Mouse (Mus musculus) forebrain, embryonic 15.5 days (tissue): ENCODE data around the gene Sarm1. TPM values are rescaled to one million over a fixed set of nuclear protein-coding genes. Genes with fewer than 3 reads are reported as not detected.
A peak's percentile ranks its signal among the peaks of the same experiment; 100 is the strongest.

Source experiments
- ATAC-seq: fragments of 200-750 bp; cut with Nextera tagmentation; replicated peaks from 2 replicates; pipeline ENCODE4 v1.8.0; 2017; ENCODE audit warnings: mild to moderate bottlenecking, moderate TSS enrichment, moderate library complexity
- H3K27ac ChIP-seq: fragments of 300-500 bp; sonication (generic); replicated peaks from 2 replicates; pipeline ENCODE4 v1.5.1; 2015; ENCODE audit warnings: mild to moderate bottlenecking, inconsistent platforms
- H3K27me3 ChIP-seq: fragments of 300-500 bp; sonication (generic); 2 replicates; pipeline ENCODE4 v1.6.1; 2015; ENCODE audit warnings: inconsistent platforms
- H3K36me3 ChIP-seq: fragments of 300-500 bp; sonication (generic); 2 replicates; pipeline ENCODE4 v1.6.1; 2015; ENCODE audit warnings: mild to moderate bottlenecking, inconsistent platforms
- H3K4me1 ChIP-seq: fragments of 300-500 bp; sonication (generic); 2 replicates; pipeline ENCODE4 v1.6.1; 2015; ENCODE audit warnings: inconsistent platforms
- H3K4me2 ChIP-seq: fragments of 300-500 bp; sonication (generic); replicated peaks from 2 replicates; pipeline ENCODE4 v1.6.1; 2015; ENCODE audit warnings: mild to moderate bottlenecking, inconsistent platforms
- H3K4me3 ChIP-seq: fragments of 300-500 bp; sonication (generic); 2 replicates; pipeline ENCODE4 v1.5.1; 2015; ENCODE audit warnings: mild to moderate bottlenecking, inconsistent platforms
- H3K9ac ChIP-seq: fragments of 300-500 bp; sonication (generic); replicated peaks from 2 replicates; pipeline ENCODE4 v1.6.1; 2015; ENCODE audit warnings: mild to moderate bottlenecking, inconsistent platforms
- H3K9me3 ChIP-seq: fragments of 300-500 bp; sonication (generic); 2 replicates; pipeline ENCODE4 v1.6.1; 2016; ENCODE audit warnings: inconsistent platforms
- WGBS: fragments of 180-500 bp; shearing (Covaris S2); methylation state at CpG from one replicate; pipeline ENCODE4 v1.1.7; 2015; ENCODE audit warnings: mixed read lengths; 5-methylcytosine and 5-hydroxymethylcytosine counted together
- polyA plus RNA-seq: library from polyadenylated mRNA; unstranded; fragments of >200 nt; fragmentation: Nextera tagmentation; extraction: Ambion mirVana; gene quantifications from 2 replicates; pipeline ENCODE4 v1.2.1, GENCODE M21; 2015

Sarm1 gene
- polyA plus RNA-seq, 1 experiment from 2014 or later: 48.3 TPM

- H3K36me3 ChIP-seq: peaks cover 5% of the 10 kb centered on the region; the same call in 1 of the 2 replicates
- peaks cover 4% of the 10 kb centered on the region for H3K4me1 ChIP-seq
- no peak overlapping the region for H3K4me2 ChIP-seq
- no peak overlapping the region for H3K27ac ChIP-seq
- ATAC-seq: no peak
- WGBS: 92% methylated on average over 10 of the region's 10 CpGs
- no peak overlapping the region for H3K4me3 ChIP-seq
- H3K9me3 ChIP-seq: no peaks in the 10 kb centered on the region
- H3K27me3 ChIP-seq: no peaks in the 10 kb centered on the region
- H3K9ac ChIP-seq: no peak overlapping the region
Observed at GRCm38 (mm10) chr11:78471326-78472103, 26.0 kb downstream of the Sarm1 start.

- no peak overlapping the region for H3K9ac ChIP-seq
- WGBS: 73% methylated on average over 3 of the region's 3 CpGs
- H3K9me3 ChIP-seq: no peaks in the 10 kb centered on the region
- H3K4me1 ChIP-seq: peaks cover 17% of the 10 kb centered on the region
- H3K27ac ChIP-seq: no peak overlapping the region
- H3K4me3 ChIP-seq: no peak overlapping the region
- H3K36me3 ChIP-seq: no peaks in the 10 kb centered on the region; the same call in 1 of the 2 replicates
- no peaks in the 10 kb centered on the region for H3K27me3 ChIP-seq
- ATAC-seq: no peak
- no peak overlapping the region for H3K4me2 ChIP-seq
Observed at GRCm38 (mm10) chr11:78467932-78468331, 29.6 kb downstream of the Sarm1 start.

DNA sequence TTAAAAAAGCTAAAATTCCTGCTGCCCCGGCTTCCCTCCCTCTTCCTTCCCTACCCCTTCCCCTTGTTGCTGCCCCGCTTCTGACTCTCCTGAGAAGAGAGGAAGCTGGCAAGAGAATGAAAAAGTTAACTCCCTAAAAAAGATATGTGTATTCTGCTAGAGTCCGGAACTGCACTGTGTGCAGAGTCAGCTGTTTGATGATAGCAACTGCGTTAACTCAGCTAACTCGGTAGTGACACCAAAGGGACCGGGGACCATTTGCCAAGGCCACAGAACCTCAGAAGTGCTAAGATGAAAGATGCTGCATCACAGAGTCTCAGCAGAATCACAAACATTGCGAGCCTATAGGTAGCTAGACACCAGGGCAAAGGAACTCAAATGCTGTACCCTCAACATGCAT lies 30.0 kb downstream of the Sarm1 start:
- H3K4me1 ChIP-seq: peaks cover 17% of the 10 kb centered on the region
- no peak overlapping the region for H3K4me2 ChIP-seq
- H3K4me3 ChIP-seq: no peak overlapping the region
- no peaks in the 10 kb centered on the region; the same call in 1 of the 2 replicates for H3K36me3 ChIP-seq
- no peaks in the 10 kb centered on the region for H3K9me3 ChIP-seq
- H3K27me3 ChIP-seq: no peaks in the 10 kb centered on the region
- no peak for ATAC-seq
- no peak overlapping the region for H3K27ac ChIP-seq
- H3K9ac ChIP-seq: no peak overlapping the region
- WGBS: 88% methylated on average over 7 of the region's 7 CpGs

- peak overlapping the region; percentile 72 for H3K4me3 ChIP-seq
- peak overlapping the region; percentile 82 for H3K4me2 ChIP-seq
- ATAC-seq: peak; percentile 29; the same call in 1 of the 2 replicates
- H3K9ac ChIP-seq: peak overlapping the region; percentile 72; the same call in 1 of the 2 replicates
- H3K36me3 ChIP-seq: no peaks in the 10 kb centered on the region; the same call in 1 of the 2 replicates
- no peaks in the 10 kb centered on the region for H3K27me3 ChIP-seq
- 43% methylated on average over 23 of the region's 23 CpGs for WGBS
- H3K4me1 ChIP-seq: peaks cover 17% of the 10 kb centered on the region
- H3K27ac ChIP-seq: peak overlapping the region; percentile 84
- H3K9me3 ChIP-seq: no peaks in the 10 kb centered on the region
Observed at GRCm38 (mm10) chr11:78466242-78466912, 31.2 kb downstream of the Sarm1 start.

- peak within 1 kb of the TSS; percentile 72 for H3K9ac ChIP-seq
- under 1% methylated on average over 41 of the region's 41 CpGs for WGBS
- H3K27me3 ChIP-seq: no peaks in the 10 kb centered on the region
- peak; percentile 95 for ATAC-seq
- no peaks in the 10 kb centered on the region for H3K9me3 ChIP-seq
- peak within 1 kb of the TSS; percentile 82 for H3K4me2 ChIP-seq
- H3K4me1 ChIP-seq: peaks cover 17% of the 10 kb centered on the region
- H3K27ac ChIP-seq: peak within 1 kb of the TSS; percentile 84
- H3K36me3 ChIP-seq: no peaks in the 10 kb centered on the region
- peak within 1 kb of the TSS; percentile 72 for H3K4me3 ChIP-seq
Observed at GRCm38 (mm10) chr11:78465568-78466180, 31.9 kb downstream of the Sarm1 start, which contains the start of gene Slc46a1. Gene Slc46a1 (plus strand): TSS chr11:78465697.

- Histone ChIP-seq H3K4me2 (peak overlapping the region; percentile 82), H3K36me3 (no peaks in the 10 kb centered on the region), H3K27me3 (no peaks in the 10 kb centered on the region), H3K4me3 (peak overlapping the region; percentile 72), H3K27ac (0 out of 2 replicates have a peak overlapping the region, but pooled peaks have one; percentile 84), H3K4me1 (peaks cover 17% of the 10 kb centered on the region), H3K9me3 (no peaks in the 10 kb centered on the region), H3K9ac (no peak overlapping the region)
- ATAC-seq: no peak
- WGBS: 30% methylated on average over 9 of the region's 9 CpGs
Observed at GRCm38 (mm10) chr11:78465116-78465515, 32.4 kb downstream of the Sarm1 start.

DNA sequence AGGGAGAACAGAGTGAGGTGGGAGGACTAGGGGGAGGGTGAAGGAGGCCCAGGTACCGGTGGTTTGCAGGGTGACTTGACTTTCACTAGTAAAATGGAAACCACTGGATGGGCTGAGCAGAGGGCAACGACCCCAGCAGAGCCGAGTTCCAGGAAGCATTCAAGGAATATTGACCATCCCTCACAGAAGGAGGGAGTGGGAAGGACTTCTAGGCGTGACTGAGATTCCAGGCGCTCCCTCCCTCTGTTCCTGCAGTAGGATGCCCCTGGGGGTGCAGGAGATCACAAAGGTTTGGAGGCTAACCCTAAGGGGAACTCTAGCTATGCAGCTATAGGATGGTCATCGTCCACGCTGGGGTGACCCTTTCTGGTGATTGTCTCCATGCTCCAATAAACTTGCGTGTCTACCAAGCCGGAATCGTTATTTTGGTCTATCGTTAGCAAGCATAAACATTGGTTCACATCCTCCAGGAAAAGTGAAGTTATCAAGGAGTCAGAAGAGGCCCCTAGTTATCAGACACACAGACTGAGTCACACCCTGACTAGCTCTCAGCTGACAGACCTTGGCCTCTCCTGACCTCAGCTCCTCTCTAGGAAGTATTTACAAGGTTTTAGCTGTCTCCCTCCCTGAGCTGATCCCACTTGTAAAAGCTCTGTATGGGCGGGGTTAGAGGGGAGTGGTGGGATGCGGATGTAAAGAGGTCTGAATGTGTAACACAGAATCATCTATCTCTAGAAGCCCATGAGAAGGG lies 34.1 kb downstream of the Sarm1 start:
- H3K27me3 ChIP-seq: no peaks in the 10 kb centered on the region
- ATAC-seq: no peak
- H3K9me3 ChIP-seq: no peaks in the 10 kb centered on the region
- no peak overlapping the region for H3K4me2 ChIP-seq
- no peak overlapping the region for H3K9ac ChIP-seq
- no peaks in the 10 kb centered on the region for H3K36me3 ChIP-seq
- WGBS: 66% methylated on average over 13 of the region's 13 CpGs
- no peak overlapping the region for H3K4me3 ChIP-seq
- no peak overlapping the region for H3K27ac ChIP-seq
- H3K4me1 ChIP-seq: peaks cover 17% of the 10 kb centered on the region

GRCm38 (mm10) chr11:78462669-78463068 lies 34.9 kb downstream of the Sarm1 start:
- peaks cover 17% of the 10 kb centered on the region for H3K4me1 ChIP-seq
- no peak for ATAC-seq
- no peaks in the 10 kb centered on the region for H3K9me3 ChIP-seq
- WGBS: 75% methylated on average over 5 of the region's 5 CpGs
- no peak overlapping the region for H3K27ac ChIP-seq
- no peaks in the 10 kb centered on the region for H3K27me3 ChIP-seq
- no peak overlapping the region for H3K4me3 ChIP-seq
- H3K9ac ChIP-seq: no peak overlapping the region
- no peak overlapping the region for H3K4me2 ChIP-seq
- H3K36me3 ChIP-seq: no peaks in the 10 kb centered on the region

- Histone ChIP-seq H3K9ac (no peak overlapping the region), H3K27me3 (no peaks in the 10 kb centered on the region), H3K4me3 (no peak overlapping the region), H3K4me1 (peaks cover 17% of the 10 kb centered on the region), H3K36me3 (no peaks in the 10 kb centered on the region), H3K27ac (no peak overlapping the region), H3K9me3 (no peaks in the 10 kb centered on the region), H3K4me2 (no peak overlapping the region)
- WGBS: 76% methylated on average over 1 of the region's 1 CpGs
- no peak for ATAC-seq
Observed at GRCm38 (mm10) chr11:78461894-78462293, 35.7 kb downstream of the Sarm1 start.

- Histone ChIP-seq H3K4me2 (no peak overlapping the region), H3K9me3 (no peaks in the 10 kb centered on the region), H3K9ac (no peak overlapping the region), H3K27ac (no peak overlapping the region), H3K4me3 (no peak overlapping the region), H3K4me1 (no peaks in the 10 kb centered on the region), H3K27me3 (no peaks in the 10 kb centered on the region), H3K36me3 (no peaks in the 10 kb centered on the region)
- 86% methylated on average over 17 of the region's 17 CpGs for WGBS
- no peak for ATAC-seq
Observed at GRCm38 (mm10) chr11:78458740-78459139, 38.8 kb downstream of the Sarm1 start.

DNA sequence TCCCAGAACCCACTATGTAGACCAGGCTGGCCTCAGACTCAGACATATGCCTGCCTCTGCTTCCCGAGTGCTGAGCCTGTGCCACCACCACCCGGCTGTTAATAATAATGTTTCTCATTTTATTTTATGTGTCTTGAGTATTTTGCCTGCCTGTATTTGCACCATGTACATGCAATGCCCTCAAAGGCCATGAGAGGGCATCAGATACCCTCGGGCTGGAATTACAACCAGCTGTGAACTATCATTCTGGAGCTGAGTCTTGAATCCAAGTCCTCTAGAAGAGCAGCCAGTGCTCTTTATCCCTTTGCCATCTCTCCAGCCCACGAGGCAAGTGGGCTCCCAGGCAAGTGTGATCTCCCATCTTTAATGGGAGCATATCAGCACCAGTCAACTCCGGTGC lies 42.2 kb downstream of the Sarm1 start:
- Histone ChIP-seq H3K4me1 (no peaks in the 10 kb centered on the region), H3K27me3 (no peaks in the 10 kb centered on the region), H3K36me3 (no peaks in the 10 kb centered on the region), H3K4me2 (no peak overlapping the region), H3K27ac (no peak overlapping the region), H3K9me3 (no peaks in the 10 kb centered on the region), H3K4me3 (no peak overlapping the region), H3K9ac (no peak overlapping the region)
- WGBS: 38% methylated on average over 5 of the region's 5 CpGs
- no peak for ATAC-seq
